Comparison of ENCODE assay signal across 30 mouse cellular contexts in the genomic region with DNA sequence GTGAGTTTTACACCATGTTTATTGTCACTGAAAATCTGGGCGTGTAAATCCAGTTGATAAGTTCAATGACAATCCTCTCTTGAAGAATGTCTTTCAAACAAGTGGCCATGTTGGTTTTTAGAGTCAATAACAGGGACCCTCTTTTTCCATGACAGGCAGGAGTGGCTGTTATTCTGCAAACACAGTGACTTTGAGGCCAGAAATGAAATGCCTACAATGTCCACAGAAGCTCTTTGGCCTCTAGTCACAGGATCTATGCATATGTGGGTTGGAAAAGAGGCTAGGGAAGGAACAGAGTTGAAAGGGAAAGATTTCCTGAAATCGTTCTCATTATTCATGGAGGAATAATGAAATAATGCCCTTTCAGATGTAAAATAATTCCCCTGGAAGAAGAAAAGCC.
DNase-seq lines count a peak whose midpoint lies in the region; ATAC-seq lines count a peak whose summit lies in the region.
"Had no signal": no experiment of that assay in that cellular context is flagged by ENCODE, and none has a peak within 500 bp of the region (broad histone marks: within the 10 kb centered on the region; RNA-seq: fewer than 3 reads in every experiment).

No protein-coding gene starts in this region.

- H3K27ac ChIP-seq in hindbrain, embryonic 10.5 days: 0 out of 2 replicates have a peak overlapping the region, but pooled peaks have one; percentile 45
- H3K27ac ChIP-seq in hindbrain, embryonic 16.5 days (ENCODE audit: low read depth, low read length): no peak overlapping the region
- peak overlapping the region; percentile 18; the same call in 1 of the 2 replicates for H3K27ac ChIP-seq in forebrain, embryonic 14.5 days (ENCODE audit: low read depth, low read length)
- H3K27ac ChIP-seq in midbrain, embryonic 10.5 days (replicated peaks): 0 out of 2 replicates have a peak overlapping the region, but pooled peaks have one; percentile 33
- 0 out of 2 replicates have a peak overlapping the region, but pooled peaks have one; percentile 29 for H3K27ac ChIP-seq in midbrain, embryonic 15.5 days
- H3K27ac ChIP-seq: embryonic facial prominence, embryonic 10.5 days; embryonic facial prominence, embryonic 15.5 days; liver, embryonic 12.5 days; neural tube, embryonic 15.5 days had no signal

- 56% methylated on average over 2 of the region's 2 CpGs for WGBS in hindbrain, embryonic 10.5 days
- 39% methylated on average over 2 of the region's 2 CpGs for WGBS in hindbrain, embryonic 16.5 days
- 33% methylated on average over 2 of the region's 2 CpGs for WGBS in forebrain, embryonic 14.5 days
- WGBS in midbrain, embryonic 10.5 days: 73% methylated on average over 2 of the region's 2 CpGs
- WGBS in midbrain, embryonic 15.5 days: 20% methylated on average over 2 of the region's 2 CpGs

- no peaks in the 10 kb centered on the region for H3K27me3 ChIP-seq in hindbrain, embryonic 10.5 days (ENCODE audit: insufficient read depth, poor library complexity, severe bottlenecking)
- H3K27me3 ChIP-seq in hindbrain, embryonic 16.5 days (replicated peaks; ENCODE audit: control insufficient read depth, insufficient read depth, low read length): no peaks in the 10 kb centered on the region
- no peaks in the 10 kb centered on the region for H3K27me3 ChIP-seq in forebrain, embryonic 14.5 days (replicated peaks; ENCODE audit: control insufficient read depth, insufficient read depth, low read length)
- no peaks in the 10 kb centered on the region for H3K27me3 ChIP-seq in midbrain, embryonic 10.5 days (ENCODE audit: low read depth, poor library complexity, severe bottlenecking)
- no peaks in the 10 kb centered on the region for H3K27me3 ChIP-seq in midbrain, embryonic 15.5 days (replicated peaks)
- H3K27me3 ChIP-seq: embryonic facial prominence, embryonic 15.5 days; heart, embryonic 12.5 days; liver, embryonic 12.5 days; megakaryocyte, embryonic 14.5 days; neural tube, embryonic 15.5 days had no signal

- H3K36me3 ChIP-seq in hindbrain, embryonic 10.5 days: no peaks in the 10 kb centered on the region
- H3K36me3 ChIP-seq in hindbrain, embryonic 16.5 days (ENCODE audit: control insufficient read depth, insufficient read depth, low read length): no peaks in the 10 kb centered on the region
- no peaks in the 10 kb centered on the region for H3K36me3 ChIP-seq in forebrain, embryonic 14.5 days (ENCODE audit: control insufficient read depth, insufficient read depth, low read length)
- H3K36me3 ChIP-seq in midbrain, embryonic 10.5 days: no peaks in the 10 kb centered on the region
- H3K36me3 ChIP-seq in midbrain, embryonic 15.5 days (replicated peaks): no peaks in the 10 kb centered on the region
- H3K36me3 ChIP-seq: embryonic facial prominence, embryonic 10.5 days; embryonic facial prominence, embryonic 15.5 days; G1E; heart, embryonic 12.5 days; liver, embryonic 12.5 days; neural tube, embryonic 15.5 days had no signal

- H3K9ac ChIP-seq in hindbrain, embryonic 16.5 days (ENCODE audit: low read depth, low read length): no peak overlapping the region
- no peak overlapping the region for H3K9ac ChIP-seq in forebrain, embryonic 14.5 days (ENCODE audit: low read length)
- H3K9ac ChIP-seq in midbrain, embryonic 15.5 days: no peak overlapping the region
- H3K9ac ChIP-seq: embryonic facial prominence, embryonic 15.5 days; heart, embryonic 12.5 days; liver, embryonic 12.5 days; liver, postnatal 0 days; neural tube, embryonic 15.5 days had no signal

- no peak for ATAC-seq in hindbrain, embryonic 16.5 days
- ATAC-seq in forebrain, embryonic 14.5 days: peak; percentile 45
- peak; percentile 75 for ATAC-seq in midbrain, embryonic 15.5 days (replicated peaks)
- ATAC-seq: liver, embryonic 12.5 days; liver, postnatal 0 days; Patski had no signal

- no peaks in the 10 kb centered on the region for H3K9me3 ChIP-seq in hindbrain, embryonic 10.5 days
- no peaks in the 10 kb centered on the region for H3K9me3 ChIP-seq in hindbrain, embryonic 16.5 days (ENCODE audit: control insufficient read depth, low read length)
- H3K9me3 ChIP-seq in forebrain, embryonic 14.5 days (replicated peaks; ENCODE audit: control insufficient read depth, low read length): no peaks in the 10 kb centered on the region
- H3K9me3 ChIP-seq in midbrain, embryonic 10.5 days (replicated peaks): no peaks in the 10 kb centered on the region
- no peaks in the 10 kb centered on the region for H3K9me3 ChIP-seq in midbrain, embryonic 15.5 days
- H3K9me3 ChIP-seq: embryonic facial prominence, embryonic 10.5 days; embryonic facial prominence, embryonic 15.5 days; G1E; heart, embryonic 12.5 days; liver, embryonic 12.5 days; megakaryocyte, embryonic 14.5 days; neural tube, embryonic 15.5 days had no signal

- no peak overlapping the region for H3K4me3 ChIP-seq in hindbrain, embryonic 10.5 days
- no peak overlapping the region for H3K4me3 ChIP-seq in hindbrain, embryonic 16.5 days (ENCODE audit: low read length)
- no peak overlapping the region for H3K4me3 ChIP-seq in forebrain, embryonic 14.5 days (ENCODE audit: low read depth, low read length)
- H3K4me3 ChIP-seq in midbrain, embryonic 10.5 days: no peak overlapping the region
- H3K4me3 ChIP-seq in midbrain, embryonic 15.5 days: no peak overlapping the region
- H3K4me3 ChIP-seq: embryonic facial prominence, embryonic 10.5 days; embryonic facial prominence, embryonic 15.5 days; heart, embryonic 12.5 days; liver, embryonic 12.5 days; megakaryocyte, embryonic 14.5 days; neural tube, embryonic 15.5 days had no signal

- no peak overlapping the region for H3K4me2 ChIP-seq in hindbrain, embryonic 16.5 days (ENCODE audit: low read length)
- H3K4me2 ChIP-seq in forebrain, embryonic 14.5 days (ENCODE audit: low read length): no peak overlapping the region
- no peak overlapping the region for H3K4me2 ChIP-seq in midbrain, embryonic 15.5 days
- H3K4me2 ChIP-seq: embryonic facial prominence, embryonic 15.5 days; heart, embryonic 12.5 days; liver, embryonic 12.5 days; neural tube, embryonic 15.5 days had no signal

- 0 out of 2 replicates have a peak, but pooled peaks cover 5% of the 10 kb centered on the region for H3K4me1 ChIP-seq in hindbrain, embryonic 10.5 days (replicated peaks)
- H3K4me1 ChIP-seq in hindbrain, embryonic 16.5 days (ENCODE audit: control insufficient read depth, insufficient read depth, low read depth, low read length): no peaks in the 10 kb centered on the region
- H3K4me1 ChIP-seq in forebrain, embryonic 14.5 days (ENCODE audit: control insufficient read depth, insufficient read depth, low read length): no peaks in the 10 kb centered on the region
- H3K4me1 ChIP-seq in midbrain, embryonic 10.5 days: peaks cover 11% of the 10 kb centered on the region
- H3K4me1 ChIP-seq in midbrain, embryonic 15.5 days: no peaks in the 10 kb centered on the region
- H3K4me1 ChIP-seq: embryonic facial prominence, embryonic 10.5 days; embryonic facial prominence, embryonic 15.5 days; heart, embryonic 12.5 days; liver, embryonic 12.5 days; megakaryocyte, embryonic 14.5 days had no signal

- DNase-seq in hindbrain, embryonic 10.5 days (ENCODE audit: low spot score): no peak
- DNase-seq in forebrain, embryonic 14.5 days (ENCODE audit: low spot score): peak; percentile 35
- no peak for DNase-seq in midbrain, embryonic 10.5 days (ENCODE audit: low spot score)
- no peak for DNase-seq in left cerebral cortex, adult 18-20 months (ENCODE audit: low spot score in 2 of 2)
- DNase-seq in gastrocnemius, postnatal 10 days: no peak
- no peak for DNase-seq in cerebellum, postnatal 36 days
- DNase-seq: adrenal gland, postnatal 36 days; cerebellum, adult 2 months; cerebellum, postnatal 14 days; gastrocnemius, postnatal 36 days; heart, adult 18-20 months; kidney, adult 18-20 months; kidney, postnatal 36 days; left cerebral cortex, postnatal 4 days; liver, postnatal 0 days; lung, postnatal 36 days; retina, postnatal 1 day; right cerebral cortex, postnatal 14 days; thymus, adult 18-20 months; thymus, postnatal 36 days had no signal
